Mouse (Mus musculus) layer of hippocampus, postnatal 10 days (tissue): ENCODE measurements at regions not wholly inside any gene's neighbourhood (a gene's known extent, or its start where the extent isn't known, plus 50 kb on each side); places are given as distances from the start of the nearest gene placed in this dataset.

ENCODE experiments used
- DNase-seq, 2 experiments: peaks; one replicate each; pipeline ENCODE4 v3.0.0; 2021; ENCODE audit warnings: low spot score in 2 of 2

DNA sequence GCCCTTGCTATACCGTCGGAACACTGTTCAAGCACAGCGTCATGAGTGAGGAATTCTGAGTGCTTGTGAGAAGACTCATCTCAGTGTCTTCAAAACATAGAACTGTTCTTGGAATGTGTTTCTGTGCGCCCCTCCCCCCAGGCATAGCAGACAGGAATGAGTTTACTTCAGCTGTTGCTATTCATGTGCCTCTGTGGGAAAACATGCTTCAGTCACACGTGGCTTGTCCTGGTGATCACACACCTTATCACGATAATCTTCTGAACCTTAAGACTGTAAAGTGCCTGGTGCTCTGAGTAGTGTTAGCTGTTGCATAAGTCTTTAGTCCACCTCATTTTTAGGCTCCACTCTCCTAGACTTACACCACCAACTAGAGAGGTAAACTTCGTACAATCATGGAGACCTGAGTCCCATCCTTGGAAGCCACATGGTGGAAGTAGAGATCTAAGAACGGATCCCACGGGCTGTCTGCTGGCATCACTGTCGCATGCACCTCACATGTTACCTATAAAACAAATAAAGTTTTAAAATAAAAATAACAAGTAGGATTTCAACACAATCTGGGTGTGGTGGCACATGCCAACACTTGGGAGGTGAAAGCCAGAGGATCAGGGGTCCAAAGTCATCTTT lies 1143.8 kb downstream of the 4930447A16Rik start:
- DNase-seq = no peak

DNA sequence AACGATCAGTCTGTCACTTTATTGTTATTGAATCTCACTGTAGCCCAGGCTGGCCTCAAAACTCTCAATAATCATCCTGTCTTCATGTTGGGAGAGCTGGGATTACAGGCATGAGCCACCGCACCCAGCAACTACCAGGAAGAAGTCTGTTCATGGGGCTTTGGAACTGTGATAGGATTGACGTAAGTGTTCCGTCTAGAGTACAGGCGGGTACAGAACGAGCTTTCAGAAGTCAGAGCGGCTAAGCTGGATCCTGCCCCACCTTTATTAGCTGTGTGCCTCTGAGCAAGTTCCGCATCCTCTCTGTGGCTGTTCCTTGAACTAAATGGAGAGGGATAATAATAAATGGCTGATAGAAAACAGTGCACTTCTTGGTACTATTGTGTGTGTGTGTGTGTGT lies 1144.8 kb downstream of the 4930447A16Rik start:
- no peak for DNase-seq

DNA sequence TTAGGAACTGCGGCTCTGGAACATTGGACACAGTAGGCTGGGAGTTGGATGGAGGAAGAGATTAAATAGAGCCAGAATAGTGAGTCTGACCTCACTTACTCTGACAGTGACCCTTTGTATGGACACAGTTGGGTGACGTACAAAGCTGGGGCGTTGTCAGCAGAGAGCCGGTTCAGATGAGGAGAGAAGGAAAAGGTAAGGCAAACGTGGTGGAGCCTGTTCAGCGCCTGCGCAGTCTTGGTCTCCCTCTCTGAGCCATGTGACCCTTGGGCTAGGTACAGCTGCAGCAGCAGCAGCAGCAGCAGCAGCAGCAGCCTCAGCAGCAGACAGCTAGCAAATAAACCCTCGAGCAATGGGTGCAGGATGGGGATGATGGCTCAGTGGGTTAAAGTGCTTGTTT lies 1145.4 kb downstream of the 4930447A16Rik start:
- no peak for DNase-seq

DNA sequence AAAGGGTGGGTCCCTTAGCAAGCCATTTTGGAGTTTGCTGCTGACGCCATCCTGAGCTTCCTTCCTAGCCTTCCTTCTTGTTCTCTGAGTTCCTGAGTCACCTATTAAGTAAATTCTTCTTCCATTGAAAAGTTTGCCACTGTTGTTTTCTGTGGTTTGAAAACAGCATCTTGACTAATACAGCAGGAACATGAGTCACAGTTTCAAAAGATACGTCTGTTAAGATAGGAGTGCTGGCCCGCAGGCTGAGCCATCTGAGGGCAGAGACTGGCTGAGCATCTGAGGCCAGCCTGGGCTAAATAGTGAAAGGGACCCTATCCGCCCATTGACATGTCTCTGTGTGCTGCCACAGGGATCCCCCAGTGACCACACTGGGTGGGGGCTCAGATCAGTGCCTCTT lies 1147.3 kb downstream of the 4930447A16Rik start:
- DNase-seq = no peak

DNA sequence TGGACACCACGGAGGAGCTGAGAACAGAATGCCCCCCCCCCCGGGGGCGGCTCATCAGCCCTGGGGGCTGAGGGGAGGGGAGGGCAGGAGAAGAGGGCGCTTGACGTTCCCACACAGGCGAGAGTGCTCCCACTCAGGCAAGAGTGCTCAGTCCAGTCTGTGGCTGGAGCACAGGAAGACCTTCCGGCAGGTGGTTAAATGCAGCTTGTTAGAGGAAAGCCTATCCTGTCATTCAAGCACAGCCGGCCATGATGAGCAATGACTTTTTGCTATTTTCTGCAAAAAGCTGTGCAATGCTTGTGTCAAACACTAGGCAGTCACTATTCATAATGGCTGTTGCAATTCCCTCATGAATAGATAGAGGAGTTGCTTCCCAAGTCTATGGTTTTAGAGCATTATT lies 1149.1 kb downstream of the 4930447A16Rik start:
- DNase-seq = no peak

DNA sequence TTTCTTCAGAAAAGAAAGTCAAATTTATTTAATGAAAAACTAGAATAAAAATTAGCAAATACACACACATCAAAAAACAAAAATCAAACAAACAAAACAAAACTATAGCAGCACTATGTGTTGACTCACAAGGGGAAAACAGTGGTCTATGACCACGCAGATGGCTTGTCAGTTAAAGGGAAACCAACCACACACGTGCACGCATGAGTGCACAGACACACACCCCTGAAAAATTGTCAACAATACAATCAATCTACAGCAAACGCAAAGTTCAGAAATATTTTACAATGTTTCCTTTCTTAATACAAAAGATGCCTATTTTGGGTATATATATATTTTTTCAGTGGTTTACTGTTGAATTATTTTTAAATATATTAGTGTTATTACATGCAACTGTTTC lies 1149.9 kb downstream of the 4930447A16Rik start:
- no peak for DNase-seq

DNA sequence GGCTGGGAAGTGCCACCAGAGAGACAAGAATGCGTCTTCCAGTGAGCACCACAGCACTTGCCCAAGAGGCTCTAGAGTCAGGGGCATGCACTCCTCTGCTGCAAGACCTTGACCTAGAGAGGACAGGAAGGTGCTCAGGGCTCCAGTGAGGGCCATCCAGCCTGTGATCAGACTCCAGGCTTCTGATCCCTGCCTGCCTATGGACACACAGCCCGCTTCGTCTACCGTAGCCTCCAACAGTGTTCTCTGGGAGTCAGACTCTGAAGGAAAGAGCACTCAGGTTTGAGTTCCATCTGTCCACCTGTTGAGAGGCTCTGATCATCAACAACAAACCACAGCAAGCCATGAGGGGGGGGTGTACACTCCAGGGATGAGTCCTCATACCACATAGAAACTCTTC lies 1152.3 kb downstream of the 4930447A16Rik start:
- DNase-seq = no peak

DNA sequence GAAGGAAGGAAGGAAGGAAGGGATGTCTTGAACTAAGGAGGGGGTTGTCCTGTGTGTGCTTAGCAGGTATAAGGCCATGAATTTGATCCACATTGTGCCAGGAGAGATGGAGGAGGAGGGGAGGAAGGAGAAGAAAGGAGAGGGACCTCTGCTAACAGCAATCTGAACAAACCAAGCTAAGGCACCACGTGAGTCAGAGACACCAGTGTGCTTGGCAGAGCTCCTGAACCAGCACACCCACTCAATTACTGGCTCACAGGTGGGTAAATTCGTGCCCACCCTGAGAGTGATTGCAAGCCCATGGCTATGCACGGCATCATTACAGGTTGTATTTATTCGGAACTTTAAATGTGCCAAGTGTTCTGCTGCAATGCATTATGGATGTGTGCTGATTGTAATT lies 1154.1 kb downstream of the 4930447A16Rik start:
- no peak for DNase-seq

DNA sequence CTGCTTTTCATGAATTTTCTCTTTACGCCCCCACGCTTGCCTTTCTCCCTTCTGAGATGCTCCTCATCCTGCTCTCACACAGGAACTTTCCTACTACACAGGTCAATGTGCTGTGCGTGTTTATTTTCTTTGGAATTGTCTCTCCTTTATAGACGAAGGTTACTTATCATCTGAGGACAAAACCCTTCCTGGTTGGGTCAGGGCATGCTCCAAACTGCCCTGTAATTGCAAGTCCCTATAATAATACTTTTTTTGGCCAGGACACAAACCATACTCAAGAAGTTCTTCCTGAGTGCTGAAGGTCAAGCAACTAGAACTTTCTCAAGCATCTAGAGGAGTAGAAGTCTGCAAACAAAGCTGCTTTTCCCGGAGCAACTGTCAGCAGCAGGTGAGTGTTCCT lies 1158.1 kb downstream of the 4930447A16Rik start:
- no peak for DNase-seq

DNA sequence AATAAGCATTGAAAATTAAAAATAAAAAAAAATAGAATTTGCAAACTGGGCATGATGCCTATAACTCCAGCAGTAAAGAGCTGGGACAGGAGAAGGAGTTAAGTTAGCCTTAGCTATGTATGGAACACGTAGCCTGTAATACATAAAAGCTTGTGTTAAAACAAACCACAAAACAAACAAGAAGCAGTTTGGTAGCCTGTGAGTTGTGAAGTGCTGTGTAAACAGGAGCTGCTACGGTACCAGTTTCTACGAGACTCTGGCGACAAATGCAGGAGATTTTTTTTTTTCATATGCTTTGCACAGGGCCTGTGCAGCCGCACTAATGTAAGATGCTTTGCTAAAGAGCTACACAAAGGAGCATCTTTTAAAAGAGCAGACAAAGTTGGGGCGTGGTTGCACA lies 1159.1 kb downstream of the 4930447A16Rik start:
- no peak for DNase-seq

DNA sequence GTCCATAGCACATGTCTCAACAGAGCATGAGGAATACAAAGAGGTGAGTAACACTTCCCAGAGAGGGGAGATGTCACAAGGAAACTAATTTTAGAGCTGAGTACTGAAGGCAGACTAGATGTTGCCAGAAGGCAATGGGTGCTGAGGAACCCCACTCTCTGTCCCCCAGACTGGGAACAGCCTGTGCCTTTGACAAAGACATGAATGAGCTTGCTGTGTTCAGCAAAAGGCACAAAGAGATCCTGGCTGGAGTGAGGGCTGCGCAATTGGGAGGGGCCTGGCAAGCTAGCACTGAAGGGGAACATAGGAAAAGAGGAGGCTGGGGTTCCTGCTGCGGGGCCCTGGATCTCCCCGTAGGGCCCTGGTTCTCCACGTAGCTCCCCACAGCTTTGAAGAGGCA lies 1160.3 kb downstream of the 4930447A16Rik start:
- peak; percentile 61 to 63 for DNase-seq

DNA sequence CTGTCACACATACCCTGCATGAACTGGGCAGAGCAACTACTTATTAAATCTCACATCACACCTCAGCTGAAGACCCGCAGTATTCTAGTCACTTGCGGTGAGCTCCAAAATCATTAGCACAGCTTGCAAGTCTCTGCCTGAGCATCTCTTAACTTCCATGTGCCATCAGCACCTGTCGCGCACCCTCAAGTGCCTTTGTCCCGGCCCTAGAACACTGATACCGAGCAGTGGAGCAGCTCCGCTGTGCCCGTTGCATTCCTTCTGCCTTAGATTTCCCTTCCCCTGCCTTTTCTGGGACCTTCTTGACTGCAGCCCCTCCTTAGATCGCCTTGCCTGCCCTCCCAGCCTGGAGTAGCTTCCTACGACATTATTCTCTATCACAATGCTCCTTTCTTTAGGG lies 1161.2 kb downstream of the 4930447A16Rik start:
- no peak for DNase-seq

DNA sequence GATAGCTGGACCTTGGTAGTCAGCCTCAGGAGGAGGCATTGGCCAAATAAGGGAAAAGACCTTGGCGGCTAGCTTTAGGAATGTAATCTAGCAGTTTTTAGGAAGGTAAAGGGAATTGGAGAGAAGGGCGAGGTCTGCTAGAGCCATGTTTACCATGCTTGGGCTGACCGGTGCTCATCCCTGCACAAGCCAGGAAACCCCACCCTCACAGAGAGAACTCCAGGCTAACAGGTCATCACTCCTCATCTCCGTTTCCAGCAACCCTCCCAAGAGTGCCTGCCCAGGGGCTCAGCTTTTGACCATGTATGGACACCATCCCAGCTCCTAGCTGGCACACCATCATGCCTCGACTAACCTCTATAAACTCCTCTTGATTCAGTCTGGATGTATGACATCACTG lies 1162.9 kb downstream of the 4930447A16Rik start:
- no peak for DNase-seq

DNA sequence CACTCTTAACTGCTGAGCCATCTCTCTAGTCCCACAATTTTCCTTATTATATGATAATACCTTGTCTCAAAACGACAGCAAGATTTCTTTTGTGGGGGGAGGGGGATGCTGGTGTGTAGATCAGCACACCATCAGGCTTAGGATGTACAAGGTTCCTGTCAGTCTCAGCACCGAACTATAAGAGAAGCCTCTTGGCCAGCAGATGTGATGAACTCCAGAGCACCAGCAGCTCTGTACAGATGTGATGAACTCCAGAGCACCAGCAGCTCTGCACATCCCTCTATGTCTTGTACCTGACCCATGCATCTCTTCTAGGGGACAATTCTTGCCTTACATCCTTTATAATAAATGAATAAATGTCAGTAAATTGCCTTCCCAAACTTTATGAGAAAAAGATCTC lies 1163.7 kb downstream of the 4930447A16Rik start:
- no peak for DNase-seq

DNA sequence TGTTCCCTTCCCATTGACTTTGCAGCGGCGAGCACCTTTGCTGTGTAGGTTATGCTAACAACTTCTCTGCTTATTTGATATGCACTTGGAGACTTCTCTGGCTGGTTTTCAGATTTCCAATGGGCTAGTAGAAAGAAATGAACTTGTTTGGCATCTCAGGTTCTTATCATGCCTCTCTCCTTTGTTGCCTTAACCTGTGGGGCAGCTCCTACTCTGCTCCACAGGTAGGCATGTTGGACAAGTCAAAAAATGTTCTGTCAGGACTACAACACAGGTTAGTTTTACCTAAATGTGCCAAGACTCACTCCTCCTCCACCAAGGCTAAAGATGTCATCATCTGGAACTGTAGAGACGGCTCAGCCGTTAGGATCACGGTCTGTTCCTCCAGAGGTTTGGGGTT lies 1164.3 kb downstream of the 4930447A16Rik start:
- DNase-seq = no peak

DNA sequence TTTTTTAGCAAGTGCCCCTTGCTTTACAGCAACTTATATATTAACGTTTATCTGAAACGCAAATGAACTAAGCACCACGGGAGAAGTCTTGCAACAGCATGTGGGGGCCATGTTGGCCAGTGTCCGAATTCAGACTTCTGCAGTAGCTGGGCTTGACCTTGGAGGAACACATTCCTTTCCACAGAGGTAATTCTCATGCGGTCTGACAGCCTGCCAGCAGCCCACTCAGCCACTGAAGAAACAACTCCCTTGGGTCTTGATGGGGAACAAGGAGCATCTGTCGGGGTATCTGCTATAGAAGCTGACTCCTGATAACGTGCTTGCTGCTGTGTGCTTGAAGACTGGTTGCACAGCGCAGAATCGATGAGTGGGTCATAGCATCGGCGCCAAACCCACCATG lies 1168.7 kb downstream of the 4930447A16Rik start:
- DNase-seq = no peak

DNA sequence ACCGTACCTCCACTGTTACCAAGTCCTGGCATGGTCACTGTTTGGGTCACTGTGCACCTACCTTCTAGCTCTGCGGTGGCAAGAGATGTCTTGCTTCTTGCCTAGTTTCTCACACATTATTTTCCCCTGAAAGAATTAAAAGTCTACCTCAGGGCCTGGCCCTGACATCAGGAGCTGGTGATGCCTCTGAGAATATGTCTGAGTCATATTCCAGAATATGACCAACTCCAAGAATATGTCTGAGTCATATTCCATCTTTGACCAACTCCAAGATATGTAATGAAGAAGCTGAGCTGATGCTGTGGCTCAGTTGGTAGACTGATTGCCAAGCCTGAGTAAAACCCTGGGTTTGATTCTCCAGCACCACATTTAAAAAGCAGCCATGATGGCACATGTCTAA lies 1169.4 kb downstream of the 4930447A16Rik start:
- no peak for DNase-seq

DNA sequence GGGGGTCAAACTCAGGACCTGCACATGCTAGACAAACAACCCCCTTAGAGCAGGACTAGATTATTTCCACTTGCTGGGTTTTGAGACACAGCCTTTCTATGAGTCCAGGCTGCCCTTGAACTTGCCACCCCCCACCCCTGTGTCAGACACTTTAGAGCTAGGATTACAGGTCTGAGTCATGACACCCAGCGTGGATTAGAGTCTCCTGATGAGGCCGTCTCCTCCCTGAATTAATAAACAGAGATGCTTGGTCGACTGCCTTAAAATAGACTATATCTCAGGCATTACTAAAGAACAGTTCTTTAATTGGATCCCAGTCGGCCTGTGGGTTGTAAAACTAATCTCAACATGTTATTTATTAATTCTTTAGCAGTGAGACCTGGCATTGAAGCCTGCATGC lies 1170.5 kb downstream of the 4930447A16Rik start:
- no peak for DNase-seq

DNA sequence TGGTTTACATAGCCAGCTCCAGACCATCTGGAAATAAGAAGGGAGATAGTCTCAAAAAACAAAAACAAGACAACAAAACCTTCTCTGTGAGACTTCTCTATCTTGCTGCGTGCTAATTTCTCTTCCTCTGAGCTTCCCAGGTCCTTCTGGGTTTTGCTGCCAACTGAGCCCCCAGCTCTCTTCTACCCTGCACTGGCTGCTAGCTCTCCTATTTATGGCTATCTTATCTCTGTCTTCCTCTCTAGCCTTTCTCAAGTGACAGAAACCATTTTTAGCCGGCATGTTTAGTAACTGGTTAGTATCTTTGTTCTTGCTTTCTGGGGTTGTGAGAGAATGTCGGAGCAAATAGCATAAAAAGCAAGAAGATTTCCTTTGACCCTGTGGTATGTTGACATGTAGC lies 1172.1 kb downstream of the 4930447A16Rik start:
- DNase-seq = no peak

DNA sequence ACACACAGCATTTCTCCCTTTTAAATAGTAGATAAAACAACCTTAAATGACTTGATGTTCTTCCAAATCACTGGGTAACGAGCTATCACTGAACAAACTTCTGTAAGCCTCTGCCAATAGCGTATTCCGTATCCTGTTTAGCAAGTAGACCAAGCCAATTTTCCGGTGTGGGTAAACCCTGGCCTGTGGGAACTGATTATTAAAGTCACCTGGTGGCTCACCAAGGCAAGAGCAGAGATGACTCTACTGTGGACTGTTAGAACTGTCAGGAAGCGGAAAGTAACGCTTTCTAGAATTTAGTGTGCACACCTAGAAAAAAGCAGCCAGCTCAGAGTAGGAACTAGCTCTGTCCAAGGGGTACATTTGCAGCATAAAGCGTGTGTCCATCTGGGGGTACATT lies 1176.1 kb downstream of the 4930447A16Rik start:
- no peak for DNase-seq

DNA sequence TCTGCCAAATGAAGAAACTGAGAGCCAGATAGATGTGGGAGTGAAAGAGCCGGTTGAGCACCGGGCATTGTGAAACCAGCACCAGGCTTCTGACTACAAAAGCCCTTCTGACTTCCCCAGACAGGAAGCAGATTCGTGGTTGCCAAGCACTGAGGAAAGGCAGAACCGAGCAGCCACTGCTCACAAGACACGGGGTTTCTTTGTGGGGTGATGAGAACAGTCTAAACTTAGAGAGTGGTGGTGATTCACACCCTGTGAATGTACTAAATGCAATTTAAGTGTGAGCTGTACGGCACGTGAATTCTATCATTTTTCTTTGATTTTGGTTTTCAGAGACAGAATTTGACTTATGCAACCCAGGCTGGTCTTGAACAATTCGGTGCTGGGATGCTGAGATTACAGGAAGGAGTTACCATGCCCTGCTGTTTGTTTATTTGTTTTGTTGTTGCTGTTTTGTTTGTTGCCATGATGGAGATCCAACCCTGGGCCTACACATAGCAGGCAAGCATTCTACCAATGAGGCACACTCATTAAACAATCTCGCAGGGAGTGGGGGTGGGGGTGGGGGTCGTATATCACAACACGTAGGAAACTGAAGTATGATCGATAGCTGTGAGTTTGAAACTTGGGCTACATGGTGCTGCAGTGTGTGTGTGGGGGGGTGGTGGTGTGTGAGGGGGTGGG lies 1177.0 kb downstream of the 4930447A16Rik start:
- peak; percentile 40 to 47 for DNase-seq

DNA sequence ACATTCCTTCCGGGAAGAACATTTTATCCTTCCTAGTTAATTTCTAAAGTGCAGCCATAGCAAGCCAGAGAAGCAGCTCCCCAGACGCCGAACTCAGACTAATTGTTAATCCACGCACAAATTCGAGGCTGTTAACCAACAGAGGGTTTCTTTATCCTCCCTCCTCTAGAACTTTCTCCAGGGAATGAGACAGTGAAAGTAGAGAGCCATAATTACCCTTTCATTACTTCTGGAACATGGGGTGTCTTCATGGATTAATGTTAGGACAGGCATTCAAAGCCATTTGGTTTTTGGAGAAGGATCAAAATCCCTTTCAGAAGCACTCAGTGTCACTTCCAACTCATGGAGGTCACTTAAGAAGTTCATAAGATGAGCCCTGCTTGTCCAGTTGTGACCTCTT lies 1178.6 kb downstream of the 4930447A16Rik start:
- DNase-seq = no peak

DNA sequence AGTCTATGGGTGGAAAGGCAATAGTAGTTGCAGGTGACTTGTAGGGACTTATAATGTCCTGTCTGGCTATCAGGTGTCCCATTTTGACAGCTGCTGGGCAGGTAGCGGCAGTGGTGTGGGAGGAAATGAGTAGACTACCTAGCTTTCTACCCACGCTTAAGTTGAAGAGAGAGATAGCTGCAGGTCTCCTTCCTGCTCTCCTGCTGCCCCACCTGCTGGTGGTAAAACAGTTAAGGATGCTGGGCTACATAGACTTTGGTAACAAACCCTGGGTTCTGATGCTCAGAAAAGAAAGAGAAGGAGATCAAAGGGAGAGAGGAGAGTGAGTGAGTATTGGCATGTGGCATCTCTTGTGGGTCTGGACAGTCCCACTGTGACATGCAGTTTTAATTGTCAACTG lies 1182.0 kb downstream of the 4930447A16Rik start:
- DNase-seq = no peak
